Mouse (Mus musculus): ENCODE data around the gene Peak1. TPM values are rescaled to one million over a fixed set of nuclear protein-coding genes. Genes with fewer than 3 reads are reported as not detected.

Peak1 gene
- total and polyA plus RNA-seq, 3 experiments = 2.8 to 13.3 (median 5.4) TPM

- TF ChIP-seq CTCF (conservative IDR thresholded peaks at IDR 0.05 in 1 of 2, IDR thresholded peaks at IDR 0.05 in 1 of 2; ENCODE audit: low read depth in 2 of 2, low read length in 2 of 2) (no peak), SMC3 (IDR thresholded peaks at IDR 0.05; ENCODE audit: low read depth, low read length) (no peak), GABPA (IDR thresholded peaks at IDR 0.05; ENCODE audit: insufficient replicate concordance, low read depth, low read length) (no peak), NELFE (IDR thresholded peaks at IDR 0.05; ENCODE audit: low read depth, low read length) (no peak), ZMIZ1 (IDR thresholded peaks at IDR 0.05; ENCODE audit: low read depth, low read length) (no peak), MAZ (IDR thresholded peaks at IDR 0.05; ENCODE audit: low read depth, low read length) (no peak), EP300 (IDR thresholded peaks at IDR 0.05; ENCODE audit: low read length) (no peak), MXI1 (IDR thresholded peaks at IDR 0.05; ENCODE audit: low read depth, low read length) (no peak), UBTF (IDR thresholded peaks at IDR 0.05; ENCODE audit: low read depth, low read length) (no peak), TBP (conservative IDR thresholded peaks at IDR 0.05; ENCODE audit: low read depth, low read length) (no peak), RCOR1 (conservative IDR thresholded peaks at IDR 0.05; ENCODE audit: low read depth, low read length) (no peak), MYC (IDR thresholded peaks at IDR 0.05; ENCODE audit: low read depth, low read length) (no peak), ZKSCAN1 (IDR thresholded peaks at IDR 0.05; ENCODE audit: borderline replicate concordance, low read depth, low read length) (no peak), ZC3H11A (IDR thresholded peaks at IDR 0.05; ENCODE audit: low read depth, low read length) (no peak), HCFC1 (IDR thresholded peaks at IDR 0.05; ENCODE audit: low read depth, low read length) (no peak), POLR2AphosphoS2 (IDR thresholded peaks at IDR 0.05; ENCODE audit: low read depth, low read length) (no peak), CHD1 (IDR thresholded peaks at IDR 0.05; ENCODE audit: low read depth, low read length) (no peak), MAFK (IDR thresholded peaks at IDR 0.05; ENCODE audit: insufficient replicate concordance, low read length) (no peak), ELF1 (IDR thresholded peaks at IDR 0.05; ENCODE audit: low read depth, low read length) (no peak)
- H3K4me1 ChIP-seq (ENCODE audit: control insufficient read depth in 1 of 2, insufficient read depth in 2 of 2) = peaks cover 0 to 48% of the 10 kb centered on the region in 2 experiments; a peak in 2 of 4 replicates
- no peaks in the 10 kb centered on the region for H3K27me3 ChIP-seq (replicated peaks)
- no peaks in the 10 kb centered on the region for H3K9me3 ChIP-seq (replicated peaks; ENCODE audit: low read length)
- peaks cover 0 to 13% of the 10 kb centered on the region in 2 experiments for H3K36me3 ChIP-seq (replicated peaks in 1 of 2; ENCODE audit: control insufficient read depth in 1 of 2, insufficient read depth in 1 of 2, low read length in 1 of 2)
- H3K79me2 ChIP-seq (replicated peaks; ENCODE audit: control insufficient read depth, extremely low read depth, insufficient read depth, poor library complexity, severe bottlenecking) = no peaks in the 10 kb centered on the region
- in situ Hi-C loops (cut with MboI; ENCODE audit: low pct_ligation_motif_present, low pct_unique_long_range_greater_than_20kb, low sequenced_read_pairs) (no loop called here), dilution Hi-C loops (cut with MboI; ENCODE audit: extremely low pct_ligation_motif_present, extremely low pct_unique_long_range_greater_than_20kb, low sequenced_read_pairs) (no loop called here)
- no peak for DNase-seq (ENCODE audit: extremely low read depth)
- no peak overlapping the region for H3K4me2 ChIP-seq (ENCODE audit: insufficient read depth, low read depth, poor library complexity, severe bottlenecking)
- H3K27ac ChIP-seq (ENCODE audit: insufficient read depth, low read depth) = no peak overlapping the region
- no peak overlapping the region for H3K9ac ChIP-seq (ENCODE audit: insufficient read depth, low read depth)
- no peak overlapping the region for H3K4me3 ChIP-seq (replicated peaks in 1 of 3; ENCODE audit: low read depth in 2 of 3, low read length in 2 of 3, poor library complexity in 1 of 3)
These were observed 266.0 kb downstream of the Peak1 start for GRCm38 (mm10) chr9:56151745-56152481.

Other genes with a start within 250 kb of the Peak1 start
- 12.1 and 14.5 TPM in 2 replicates for gene Hmg20a, start 542 bp upstream of the Peak1 start, total RNA-seq (2012; rRNA removed)
- 6.3 and 8.5 TPM in 2 replicates for gene Hmg20a, start 542 bp upstream of the Peak1 start, total RNA-seq (2014; rRNA removed)
- 13.6 and 17.2 TPM in 2 replicates for gene Hmg20a, start 542 bp upstream of the Peak1 start, polyA plus RNA-seq (2012; ENCODE audit: insufficient read length, low read depth)

Data from CH12.LX (cell line).